Comparison of ENCODE assay signal across 8 mouse cellular contexts in genomic region chr8:116645376-116645775, GRCm38 (mm10).
"Had no signal": no experiment of that assay in that cellular context is flagged by ENCODE, and none has a peak within 500 bp of the region (broad histone marks: within the 10 kb centered on the region; RNA-seq: fewer than 3 reads in every experiment).

No protein-coding gene starts in this region.

- DNase-seq: kidney, adult 11 months; kidney, adult 9 months; kidney, postnatal 36 days; liver, embryonic 13.5 days; liver, postnatal 0 days; lung, postnatal 14 days; thymus, postnatal 14 days had no signal

- ATAC-seq: liver, postnatal 0 days; midbrain, embryonic 16.5 days had no signal
